Mouse (Mus musculus): Measurements from ENCODE around the gene Galntl6.

Gene Galntl6

DNA sequence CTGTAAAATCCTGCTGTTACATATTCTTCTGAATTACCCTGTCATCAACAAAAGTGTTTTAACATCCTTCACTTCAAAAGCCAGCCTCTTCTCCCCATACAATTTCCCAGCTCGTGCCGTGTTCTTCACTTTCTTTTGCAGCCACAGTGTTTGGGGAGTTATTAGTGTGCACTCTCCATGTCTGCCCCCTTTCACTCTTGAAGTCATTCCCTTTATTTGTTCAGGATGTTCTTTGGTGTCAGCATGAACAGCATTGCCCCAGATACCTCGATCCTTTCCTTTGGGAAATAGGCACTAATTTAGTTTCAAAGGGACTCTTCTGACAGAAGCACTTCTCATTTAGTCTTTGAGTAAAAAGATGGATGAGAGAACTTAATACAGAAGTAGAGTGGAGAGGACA lies 939.6 kb downstream of the Galntl6 start:
- no peak for DNase-seq (ENCODE audit: low read depth, low spot score)

DNA sequence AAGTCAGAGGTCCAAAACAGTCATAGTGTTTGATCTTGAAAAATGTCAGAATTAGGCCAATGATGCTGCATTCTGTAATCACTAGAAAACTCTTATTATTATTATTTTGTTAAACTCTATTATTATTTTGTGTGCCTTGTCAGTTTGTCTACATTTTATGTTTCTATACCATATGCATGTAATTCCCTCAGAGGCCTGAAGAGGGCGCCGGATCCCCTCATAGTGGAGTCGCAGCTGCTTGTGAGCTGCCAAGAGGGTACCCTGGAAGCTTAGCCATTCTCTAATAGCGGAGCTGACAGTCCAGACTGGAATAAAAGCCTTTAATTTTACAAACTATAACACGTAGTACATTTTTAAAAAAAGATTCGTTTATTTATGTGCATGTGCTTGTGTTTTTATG lies 945.8 kb downstream of the Galntl6 start:
- no peak for DNase-seq (ENCODE audit: low read depth, low spot score)

DNA sequence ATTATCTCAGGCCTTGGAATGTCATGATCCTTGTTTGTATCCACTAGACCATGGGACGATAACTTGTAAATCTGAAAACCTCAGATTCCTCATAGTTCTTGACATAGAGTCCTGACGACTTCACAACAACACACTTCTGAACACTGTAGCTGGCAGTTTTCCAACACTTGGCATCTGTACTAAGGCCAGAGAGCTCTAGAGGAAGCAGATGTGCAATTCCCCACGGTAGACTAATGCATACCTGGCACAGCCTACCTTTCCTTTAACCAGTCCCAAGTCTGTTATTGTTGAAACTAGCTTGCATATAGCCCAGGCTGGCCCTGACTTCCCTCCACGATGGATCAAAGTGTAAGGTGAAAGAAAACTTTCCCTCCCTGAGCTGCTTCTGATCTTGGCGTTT lies 946.9 kb downstream of the Galntl6 start:
- DNase-seq (ENCODE audit: low read depth, low spot score) = no peak

DNA sequence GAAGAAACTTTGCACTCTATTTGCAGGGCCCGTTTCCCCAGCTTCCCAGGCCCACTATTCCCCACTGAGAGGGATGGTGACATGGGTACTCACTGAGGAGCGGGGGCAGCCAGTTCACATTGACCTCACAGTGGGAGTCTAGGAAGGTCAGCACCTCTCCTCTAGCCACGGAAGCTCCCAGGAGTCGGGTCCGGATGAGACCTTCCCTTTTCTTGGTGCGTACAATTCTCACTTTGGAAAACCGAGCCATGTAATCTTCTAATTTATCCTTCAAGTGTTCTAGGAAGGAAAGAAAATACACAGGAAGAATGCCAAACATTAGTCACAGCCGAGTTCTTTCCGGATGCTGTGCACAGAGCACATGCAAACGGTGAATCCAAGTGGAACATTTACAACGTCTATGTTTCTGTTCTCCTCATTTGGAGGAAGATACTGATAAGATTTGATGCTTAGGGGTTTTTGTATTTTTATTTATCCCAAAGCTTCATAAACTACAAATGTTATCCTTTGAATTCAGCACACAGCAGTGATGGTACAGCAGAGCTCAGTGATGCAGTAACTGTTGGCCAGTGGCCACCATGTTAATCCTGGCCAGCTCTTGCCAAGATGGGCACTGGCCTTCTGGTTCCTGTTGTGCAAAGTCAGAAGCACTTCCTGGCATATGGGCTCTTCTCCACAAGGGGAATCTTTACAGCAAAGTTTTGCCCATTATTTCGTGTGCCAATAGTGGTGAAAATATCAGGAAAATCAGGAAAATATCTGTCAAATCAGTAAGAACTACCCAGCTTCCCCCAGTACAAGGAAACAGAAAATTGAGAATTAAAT lies 949.9 kb downstream of the Galntl6 start:
- peak; percentile 98 for DNase-seq (ENCODE audit: low read depth, low spot score)

DNA sequence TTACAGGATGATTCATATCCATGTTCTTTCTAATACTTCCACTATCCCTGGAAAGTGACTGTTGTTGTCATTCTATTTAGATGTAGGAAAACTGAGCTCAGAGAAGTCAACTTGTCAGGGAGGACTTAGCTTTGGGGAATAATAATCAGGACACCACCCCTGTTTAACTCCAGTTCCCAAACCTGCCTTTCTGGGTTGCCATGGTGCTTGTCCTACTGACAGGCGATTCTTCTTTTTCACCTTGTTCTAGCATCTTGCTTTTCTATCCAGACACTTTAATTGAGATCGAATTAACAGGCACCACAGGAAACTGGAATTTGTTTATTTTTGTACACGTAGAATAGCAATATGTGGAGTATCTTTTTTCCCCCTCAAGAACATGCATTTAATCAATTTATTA lies 953.3 kb downstream of the Galntl6 start:
- no peak for DNase-seq (ENCODE audit: low read depth, low spot score)

DNA sequence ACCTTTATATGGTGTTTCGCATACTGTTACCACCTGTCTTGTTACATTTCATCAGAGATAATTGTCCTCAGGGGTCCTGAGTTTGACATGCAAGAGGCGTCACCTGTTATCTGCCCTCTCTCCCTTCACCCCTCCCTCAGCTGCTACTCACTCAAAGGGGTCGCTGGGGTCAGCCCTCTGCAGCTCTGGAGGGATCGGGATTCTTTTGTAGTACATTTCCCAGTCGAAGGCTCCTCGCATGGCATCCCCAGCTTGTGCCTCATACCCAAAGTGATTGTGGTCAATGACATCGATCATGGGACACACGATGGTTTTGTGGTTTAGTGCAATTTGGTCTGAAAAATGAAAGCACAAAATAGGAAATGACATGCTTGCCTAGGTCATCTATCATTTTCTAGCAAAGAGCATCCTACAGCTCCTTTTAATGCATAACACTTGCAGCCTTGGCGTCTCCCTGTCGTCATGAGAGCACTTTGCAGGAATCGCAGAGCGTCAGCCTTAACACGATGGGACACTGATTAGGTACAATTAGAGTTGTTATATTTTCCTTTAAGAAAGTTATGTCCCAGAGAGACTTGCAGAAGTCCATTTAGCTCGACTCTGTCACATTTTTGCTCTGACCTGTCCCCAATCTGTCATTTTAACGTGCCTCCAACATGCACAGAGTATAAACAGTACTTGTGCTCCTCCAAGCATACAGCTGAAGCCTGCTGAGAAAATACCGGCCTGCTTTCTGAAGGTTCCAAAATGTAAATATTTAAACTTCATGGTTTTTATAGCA lies 954.1 kb downstream of the Galntl6 start:
- peak; percentile 38 for DNase-seq (ENCODE audit: low read depth, low spot score)

DNA sequence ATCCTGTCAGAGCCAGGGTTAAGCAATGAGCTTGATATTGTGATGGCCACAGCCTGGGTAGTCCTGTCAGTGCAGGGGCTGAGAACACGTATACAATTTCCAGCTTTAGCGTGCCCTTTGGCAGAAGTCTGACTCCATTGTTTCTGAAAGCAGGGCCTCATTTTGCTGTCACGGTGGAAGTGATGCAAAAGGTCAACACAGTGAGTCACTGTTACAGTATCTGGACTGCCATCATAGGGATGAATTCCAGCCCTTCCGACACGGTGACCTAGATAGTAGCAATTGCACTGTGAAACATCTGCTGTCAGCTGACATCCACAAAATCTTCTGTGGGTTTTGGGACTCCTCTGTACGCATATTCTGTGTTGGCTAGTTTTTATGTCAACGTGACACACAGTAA lies 956.9 kb downstream of the Galntl6 start:
- peak; percentile 27 for DNase-seq (ENCODE audit: low read depth, low spot score)

DNA sequence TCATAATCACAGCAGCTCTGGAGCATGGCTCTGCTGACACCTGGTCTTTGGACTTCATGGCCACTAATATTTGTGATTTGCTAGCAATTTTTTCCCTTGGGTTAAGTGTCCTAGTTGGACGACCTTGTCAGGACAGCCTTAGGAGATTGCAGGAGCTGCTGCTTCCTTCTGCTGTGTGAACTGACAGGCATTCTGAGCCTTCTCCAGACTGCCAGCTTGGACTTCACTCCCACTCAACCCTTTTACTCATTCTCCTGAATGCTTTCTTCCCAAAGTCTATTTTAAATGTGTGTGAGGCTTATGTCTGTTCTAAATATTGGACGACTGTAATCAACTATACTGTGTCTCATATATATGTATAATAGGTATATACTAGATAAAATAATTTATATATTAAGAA lies 971.3 kb downstream of the Galntl6 start:
- peak; percentile 79 for DNase-seq (ENCODE audit: low read depth, low spot score)

DNA sequence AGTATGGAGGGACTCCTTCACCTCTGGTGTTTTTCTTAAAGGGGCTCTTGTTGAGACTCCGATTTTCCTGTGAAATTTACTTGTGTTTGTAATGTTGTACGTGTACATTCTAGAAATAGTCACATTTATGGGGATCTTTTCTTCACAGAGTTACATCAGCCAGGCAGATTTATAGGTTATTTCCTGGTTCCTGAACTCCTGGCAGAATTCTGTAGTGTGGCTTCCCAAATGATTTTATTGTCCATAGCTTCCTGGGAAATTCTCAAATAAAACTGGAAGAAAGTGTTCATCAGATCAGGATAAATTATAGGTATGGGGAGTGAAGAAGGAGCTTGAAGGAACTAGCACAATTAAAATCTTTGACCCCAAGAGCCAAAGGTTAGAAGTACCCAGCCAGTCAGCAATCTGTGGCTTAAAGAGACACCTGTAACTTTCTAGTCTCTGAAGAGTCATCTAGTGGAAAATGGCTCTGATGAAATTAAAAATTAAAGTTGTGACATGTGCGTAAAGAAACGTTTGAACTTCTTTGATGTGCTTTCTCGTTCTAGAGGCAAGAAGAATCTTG lies 972.5 kb downstream of the Galntl6 start:
- no peak for DNase-seq (ENCODE audit: low read depth, low spot score)

DNA sequence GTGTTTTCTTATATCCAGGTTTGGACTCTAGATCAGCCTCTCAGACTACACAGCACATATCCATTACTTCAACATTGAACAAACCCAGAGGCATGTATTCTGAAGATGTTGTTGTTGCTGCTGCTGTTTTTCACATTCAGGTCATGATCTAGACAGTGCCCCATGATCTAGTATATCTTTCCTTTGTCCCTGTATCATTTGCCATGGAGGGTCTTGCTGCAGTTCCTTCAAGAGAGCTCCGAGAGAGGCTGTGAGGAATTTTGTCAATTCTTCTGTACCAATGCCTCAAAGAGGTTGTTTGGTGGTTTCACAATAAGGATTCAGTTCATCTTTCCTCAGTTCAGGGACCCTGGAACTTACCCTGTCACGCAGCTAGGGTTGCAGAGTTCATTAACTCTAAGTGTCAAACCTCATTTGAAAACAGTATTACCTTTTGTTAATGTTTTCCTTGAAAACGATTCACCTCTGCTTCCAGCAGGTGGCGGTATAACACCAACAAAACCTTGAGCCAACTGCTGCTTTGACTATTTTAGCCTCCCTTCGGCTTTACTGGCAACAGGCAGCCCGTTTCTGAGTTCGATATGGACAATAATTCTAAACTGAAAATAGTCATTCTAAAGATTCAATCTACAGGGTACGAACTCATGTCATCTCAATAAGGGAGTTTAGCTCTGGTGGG lies 973.1 kb downstream of the Galntl6 start:
- DNase-seq (ENCODE audit: low read depth, low spot score) = peak; percentile 84

DNA sequence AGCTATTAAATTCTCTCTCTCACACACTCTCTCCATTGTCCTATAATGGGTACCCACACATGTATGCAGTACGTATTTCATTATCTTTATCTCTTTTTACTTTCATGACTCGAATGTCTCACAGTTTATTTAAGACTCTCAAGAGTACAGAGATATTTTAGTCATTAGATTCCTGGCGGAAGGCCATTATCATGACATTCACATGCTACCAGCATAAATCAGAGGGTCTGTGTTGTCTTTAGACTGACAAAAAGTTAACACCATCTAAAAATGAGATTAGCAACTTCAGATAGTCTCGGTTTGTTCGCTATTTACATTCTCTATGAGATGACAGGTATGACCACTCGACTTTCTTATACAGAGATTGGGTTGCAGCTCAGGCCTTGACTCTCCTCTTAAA lies 985.4 kb downstream of the Galntl6 start:
- no peak for DNase-seq (ENCODE audit: low read depth, low spot score)

DNA sequence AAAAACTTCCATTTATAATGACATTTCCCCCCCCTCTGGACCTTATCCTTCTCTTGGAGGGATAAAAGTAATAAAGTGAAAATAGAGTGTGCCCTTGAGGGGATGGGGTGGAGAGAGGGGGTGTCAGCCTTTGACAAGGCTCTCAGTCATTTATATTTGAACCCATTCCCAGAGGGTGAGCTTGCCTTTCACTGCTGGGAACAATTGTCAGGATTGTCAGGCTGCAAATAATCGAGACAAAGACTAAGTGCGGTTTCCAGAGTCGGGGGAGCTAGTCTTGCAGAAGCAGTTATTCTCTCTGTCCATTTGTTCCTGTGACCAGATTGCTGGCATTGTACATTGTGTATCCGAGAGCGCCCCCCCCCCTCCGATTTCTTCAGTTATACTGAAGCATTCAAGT lies 988.9 kb downstream of the Galntl6 start:
- DNase-seq (ENCODE audit: low read depth, low spot score) = no peak

DNA sequence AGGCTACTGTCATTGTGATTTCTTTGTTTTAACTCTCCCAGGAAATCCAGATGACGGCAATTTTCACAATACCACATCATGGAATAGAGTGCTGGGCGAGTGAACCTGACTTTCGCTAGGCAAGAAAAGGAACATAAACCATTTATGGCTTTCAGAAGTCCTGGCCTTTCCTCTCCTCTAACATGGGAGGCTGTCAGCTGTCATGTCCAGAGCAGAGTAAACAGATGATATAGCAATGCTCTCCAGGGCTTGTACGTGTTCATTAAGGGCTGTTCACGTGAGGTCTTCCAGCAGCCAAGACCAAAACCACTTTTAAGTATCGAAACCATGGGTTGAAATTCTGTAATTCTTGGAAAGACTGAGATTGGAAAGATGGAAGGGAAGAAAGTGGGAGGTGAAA lies 989.3 kb downstream of the Galntl6 start:
- DNase-seq (ENCODE audit: low read depth, low spot score) = no peak

DNA sequence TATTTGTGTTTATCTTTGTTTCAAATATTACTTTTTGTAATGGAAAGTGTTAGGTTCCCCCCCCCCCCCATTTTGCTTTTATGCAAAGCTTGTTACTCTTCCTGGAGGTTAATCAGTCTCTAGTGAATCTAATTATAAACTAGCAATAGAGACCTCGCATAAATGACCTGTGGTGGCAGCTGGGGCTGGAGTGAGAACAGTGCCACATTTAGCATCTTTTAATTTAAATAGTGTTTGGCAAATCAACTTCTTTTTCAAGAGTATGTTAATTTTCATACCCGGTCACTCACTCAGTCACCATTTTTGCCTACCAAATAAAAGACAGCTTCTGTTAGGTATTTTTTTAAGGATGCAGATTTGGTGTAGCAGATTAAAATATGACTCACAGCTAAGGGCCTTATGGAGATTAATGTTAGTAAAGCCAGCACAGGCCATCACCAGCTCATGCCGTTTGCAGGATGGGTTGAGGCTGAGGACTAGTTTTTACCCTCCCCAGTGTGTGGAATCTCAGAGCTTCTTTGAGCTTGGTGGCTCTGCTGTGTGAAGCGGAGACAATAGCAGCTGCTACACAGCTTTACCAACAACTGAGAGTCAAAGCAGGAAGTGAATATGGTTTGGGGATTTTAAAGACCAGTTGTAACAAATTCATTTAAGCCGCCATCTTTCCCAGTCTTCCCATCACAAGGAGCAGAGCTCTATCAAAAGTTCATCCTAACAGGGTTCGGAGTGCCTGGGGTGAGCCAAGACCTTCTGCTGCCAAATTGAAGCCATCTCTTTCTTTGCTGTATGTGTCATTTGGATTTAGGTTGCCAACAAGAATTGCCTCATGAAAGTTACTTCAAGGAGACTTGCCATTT lies 990.0 kb downstream of the Galntl6 start:
- DNase-seq (ENCODE audit: low read depth, low spot score) = no peak

DNA sequence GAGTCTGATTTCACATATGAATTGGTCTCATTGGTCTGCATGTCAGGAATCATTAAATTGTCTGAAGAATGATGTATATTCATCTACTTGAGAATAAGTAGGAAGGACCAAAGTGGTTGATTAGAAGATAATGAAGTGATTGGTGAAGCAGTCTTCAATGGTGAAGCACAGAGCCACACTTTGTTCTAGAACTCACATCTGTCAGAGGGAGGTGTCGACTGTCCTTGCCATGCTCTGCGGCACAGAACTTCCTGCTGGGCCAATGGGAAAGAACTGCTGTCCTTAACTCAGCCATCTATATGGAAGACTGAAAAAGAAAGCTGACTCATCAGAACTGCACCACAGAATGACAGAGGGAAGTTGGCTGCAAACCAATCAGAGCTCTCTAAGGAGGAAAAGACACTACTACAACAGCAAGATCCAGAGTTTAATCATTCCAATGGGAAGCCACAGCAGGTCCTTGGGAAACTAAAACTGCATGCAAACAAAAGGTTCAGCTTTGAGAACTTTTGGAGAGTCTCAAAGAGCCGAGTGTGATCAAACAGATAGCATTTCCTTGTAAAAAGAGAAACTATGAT lies 992.0 kb downstream of the Galntl6 start:
- no peak for DNase-seq (ENCODE audit: low read depth, low spot score)

DNA sequence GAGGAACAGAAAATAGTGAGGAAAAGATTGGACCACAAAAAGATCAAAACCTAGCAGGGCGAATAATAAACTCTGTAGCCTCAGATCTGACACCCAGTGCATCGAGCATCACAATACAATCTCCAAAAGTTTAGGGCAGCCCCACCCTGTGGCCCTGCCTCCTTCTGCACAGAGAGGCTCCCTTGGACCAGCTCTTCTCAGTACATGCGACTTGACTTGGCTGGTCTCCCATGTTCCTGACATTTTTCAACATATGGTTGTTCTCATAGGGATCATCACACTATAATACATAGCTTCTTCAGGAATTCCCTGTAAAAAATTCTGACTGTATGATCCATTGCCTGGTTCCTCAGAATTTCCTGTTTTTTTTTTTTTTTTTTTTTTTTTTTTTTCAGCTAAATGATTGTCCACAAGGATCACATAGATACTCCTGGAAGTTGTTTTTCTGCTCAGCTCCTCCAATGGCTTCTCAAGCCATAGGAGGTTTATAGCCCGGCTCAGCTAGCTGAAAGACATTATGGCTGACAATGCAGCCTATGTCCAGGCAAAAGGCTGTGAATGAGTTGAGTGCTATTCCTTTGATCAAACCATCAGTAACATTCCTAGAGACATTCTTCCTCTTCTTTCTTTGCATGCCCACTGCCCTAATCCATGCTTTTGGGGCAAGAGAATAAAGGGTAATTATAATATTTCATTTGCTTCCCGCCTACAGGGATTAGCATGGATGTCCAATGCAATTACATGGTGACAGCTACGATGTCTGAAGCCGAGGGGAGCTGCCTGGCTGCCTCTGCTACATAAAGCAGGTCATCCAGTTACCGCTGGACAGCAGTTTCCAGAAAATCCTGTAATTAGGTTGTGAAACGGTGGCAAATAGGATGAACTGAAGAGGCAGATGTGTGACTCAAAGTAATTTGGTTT lies 993.5 kb downstream of the Galntl6 start:
- DNase-seq (ENCODE audit: low read depth, low spot score) = no peak

DNA sequence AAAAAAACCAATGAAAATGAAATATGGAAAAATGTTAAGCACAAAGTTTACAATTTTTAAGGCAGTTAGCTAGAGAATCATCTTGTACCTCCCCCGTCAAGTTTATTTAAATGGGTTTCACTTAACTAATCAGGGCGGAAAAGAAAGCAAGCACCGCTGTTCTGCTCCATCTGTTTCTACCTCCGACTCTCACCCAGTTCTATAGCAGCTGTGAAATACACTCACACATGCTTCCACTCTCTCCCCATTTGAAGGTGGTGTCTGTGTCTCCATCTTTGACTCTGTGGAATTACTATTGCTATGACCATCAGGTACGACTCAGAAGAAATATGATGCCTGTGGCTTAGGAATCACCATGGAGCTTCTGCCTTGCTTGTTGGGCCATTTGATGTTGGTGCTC lies 1019.1 kb downstream of the Galntl6 start:
- DNase-seq (ENCODE audit: low read depth, low spot score) = peak; percentile 60

DNA sequence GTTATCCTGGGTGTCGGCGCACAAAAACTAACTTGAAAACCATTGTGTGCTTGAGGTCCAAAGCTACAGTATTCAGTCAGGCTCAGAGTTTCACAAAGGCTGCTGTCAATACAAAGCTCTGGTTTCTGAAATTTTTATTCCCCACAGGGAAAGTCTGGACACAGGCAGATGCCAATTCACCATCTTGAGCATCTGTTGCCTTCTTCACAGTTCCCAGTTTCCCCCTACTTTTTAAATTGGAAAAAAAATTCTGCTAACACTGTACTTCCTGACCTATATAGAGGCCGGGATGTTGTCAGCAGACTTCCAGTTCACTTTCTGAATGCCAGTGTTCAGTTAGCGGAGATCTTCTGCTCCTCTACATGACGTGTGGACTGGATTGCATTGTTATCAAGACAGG lies 1020.3 kb downstream of the Galntl6 start:
- DNase-seq (ENCODE audit: low read depth, low spot score) = peak; percentile 69

DNA sequence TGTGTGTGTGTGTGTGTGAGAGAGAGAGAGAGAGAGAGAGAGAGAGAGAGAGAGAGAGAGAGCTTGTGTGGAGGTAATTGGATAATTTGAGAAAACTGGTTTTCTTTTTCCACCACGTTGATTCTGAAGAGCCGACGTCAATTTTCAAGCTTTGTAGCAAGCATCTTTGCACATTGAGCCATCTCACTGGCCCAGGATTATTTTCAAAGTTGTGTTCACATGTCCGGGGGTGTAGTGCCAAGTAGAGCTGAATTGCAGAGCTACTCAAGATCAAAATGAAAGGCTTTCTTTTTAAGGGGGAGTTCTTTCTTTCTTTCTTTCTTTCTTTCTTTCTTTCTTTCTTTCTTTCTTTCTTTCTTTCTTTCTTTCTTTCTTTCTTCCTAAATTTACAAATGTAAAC lies 1022.3 kb downstream of the Galntl6 start:
- peak; percentile 73 for DNase-seq (ENCODE audit: low read depth, low spot score)

DNA sequence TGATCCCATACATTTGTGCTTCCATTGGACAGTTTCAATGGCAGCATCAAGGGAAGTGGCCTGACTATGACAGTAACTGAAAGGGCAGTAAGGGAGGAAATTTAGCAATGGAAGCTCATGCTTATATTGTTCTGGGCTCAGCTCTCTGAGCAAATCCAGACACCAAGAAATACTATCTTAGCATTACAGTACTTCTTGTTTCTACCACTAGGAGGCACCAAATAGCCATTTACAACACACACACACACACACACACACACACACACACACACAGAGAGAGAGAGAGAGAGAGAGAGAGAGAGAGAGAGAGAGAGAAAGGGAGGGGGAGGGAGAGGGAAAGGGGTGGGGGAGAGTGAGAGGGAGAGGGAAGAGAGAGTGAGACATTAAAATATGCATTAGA lies 1023.6 kb downstream of the Galntl6 start:
- no peak for DNase-seq (ENCODE audit: low read depth, low spot score)
